In genomic region chr2:145903983-145904616, GRCm38 (mm10) we compare ENCODE assay signal across 8 mouse cellular contexts. TPM values are rescaled to one million over a fixed set of nuclear protein-coding genes. Genes with fewer than 3 reads are reported as not detected.
DNase-seq lines count a peak whose midpoint lies in the region; ATAC-seq and TF ChIP-seq lines count a peak whose summit lies in the region.

No protein-coding gene starts in this region.

- H3K9me3 ChIP-seq in heart, embryonic 10.5 days, result no peaks in the 10 kb centered on the region
- H3K9me3 ChIP-seq in CH12.LX (replicated peaks; ENCODE audit: low read length), result no peaks in the 10 kb centered on the region
- no peaks in the 10 kb centered on the region for H3K9me3 ChIP-seq in forebrain, postnatal 0 days (ENCODE audit: low read length)
- no peaks in the 10 kb centered on the region for H3K9me3 ChIP-seq in liver, postnatal 0 days (ENCODE audit: low read length)

- WGBS in heart, embryonic 10.5 days, result 32% methylated on average over 12 of the region's 12 CpGs
- WGBS in forebrain, postnatal 0 days, result 28% methylated on average over 12 of the region's 12 CpGs
- 29% methylated on average over 12 of the region's 12 CpGs for WGBS in liver, postnatal 0 days (ENCODE audit: insufficient replicate concordance)

- no peak for TF ChIP-seq RAD21 in CH12.LX (IDR thresholded peaks at IDR 0.05; ENCODE audit: low read depth, low read length)

- dilution Hi-C loops in CH12.LX (cut with MboI; ENCODE audit: extremely low pct_ligation_motif_present, extremely low pct_unique_long_range_greater_than_20kb, low sequenced_read_pairs), result no loop called here

- no peak for TF ChIP-seq POLR2A in CH12.LX (IDR thresholded peaks at IDR 0.05; ENCODE audit: low read depth, low read length)

- ATAC-seq in forebrain, postnatal 0 days, result no peak
- no peak for ATAC-seq in liver, postnatal 0 days

- H3K27me3 ChIP-seq in heart, embryonic 10.5 days (ENCODE audit: insufficient read depth, poor library complexity, severe bottlenecking), result no peaks in the 10 kb centered on the region
- no peaks in the 10 kb centered on the region for H3K27me3 ChIP-seq in CH12.LX (replicated peaks)
- no peaks in the 10 kb centered on the region for H3K27me3 ChIP-seq in forebrain, postnatal 0 days (ENCODE audit: insufficient read depth, low read length)
- no peaks in the 10 kb centered on the region for H3K27me3 ChIP-seq in liver, postnatal 0 days (ENCODE audit: insufficient read depth, low read length)

- H3K79me2 ChIP-seq in CH12.LX (replicated peaks; ENCODE audit: control insufficient read depth, extremely low read depth, insufficient read depth, poor library complexity, severe bottlenecking), result peaks cover 59% of the 10 kb centered on the region

- peak overlapping the region; percentile 84 for H3K4me2 ChIP-seq in CH12.LX (ENCODE audit: insufficient read depth, low read depth, poor library complexity, severe bottlenecking)
- H3K4me2 ChIP-seq in forebrain, postnatal 0 days (ENCODE audit: low read depth), result peak overlapping the region; percentile 56
- H3K4me2 ChIP-seq in liver, postnatal 0 days (ENCODE audit: low read depth, low read length), result peak overlapping the region; percentile 84

- in situ Hi-C loops in CH12.LX (cut with MboI; ENCODE audit: low pct_ligation_motif_present, low pct_unique_long_range_greater_than_20kb, low sequenced_read_pairs), result no loop called here

- H3K4me1 ChIP-seq in heart, embryonic 10.5 days, result peaks cover 21% of the 10 kb centered on the region; the same call in 1 of the 2 replicates
- peaks cover 9 to 56% of the 10 kb centered on the region in 2 experiments for H3K4me1 ChIP-seq in CH12.LX (ENCODE audit: control insufficient read depth in 1 of 2, insufficient read depth in 2 of 2)
- H3K4me1 ChIP-seq in forebrain, postnatal 0 days (ENCODE audit: insufficient read depth), result peaks cover 8% of the 10 kb centered on the region; the same call in 1 of the 2 replicates
- peaks cover 17% of the 10 kb centered on the region for H3K4me1 ChIP-seq in liver, postnatal 0 days (ENCODE audit: insufficient read depth)

- no peak for TF ChIP-seq CTCF in CH12.LX (conservative IDR thresholded peaks at IDR 0.05 in 1 of 2, IDR thresholded peaks at IDR 0.05 in 1 of 2; ENCODE audit: low read depth in 2 of 2, low read length in 2 of 2)
- no peak for TF ChIP-seq CTCF in forebrain, postnatal 0 days (IDR thresholded peaks at IDR 0.05; ENCODE audit: low read depth)
- TF ChIP-seq CTCF in liver, postnatal 0 days (IDR thresholded peaks at IDR 0.05; ENCODE audit: low read depth), result no peak

- H3K9ac ChIP-seq in CH12.LX (ENCODE audit: insufficient read depth, low read depth), result peak overlapping the region; percentile 84
- H3K9ac ChIP-seq in forebrain, postnatal 0 days, result peak overlapping the region; percentile 91
- H3K9ac ChIP-seq in liver, postnatal 0 days (replicated peaks), result peak overlapping the region; percentile 97

- peak overlapping the region; percentile 98 for H3K4me3 ChIP-seq in heart, embryonic 10.5 days
- peak overlapping the region; percentile 85 to 97 (median 94) for H3K4me3 ChIP-seq in CH12.LX (replicated peaks in 1 of 3; ENCODE audit: low read depth in 2 of 3, low read length in 2 of 3, poor library complexity in 1 of 3)
- peak overlapping the region; percentile 86 for H3K4me3 ChIP-seq in forebrain, postnatal 0 days (ENCODE audit: low read depth, low read length)
- H3K4me3 ChIP-seq in liver, postnatal 0 days (ENCODE audit: low read depth, low read length), result peak overlapping the region; percentile 97

- peaks cover 16% of the 10 kb centered on the region for H3K36me3 ChIP-seq in heart, embryonic 10.5 days
- peaks cover 14 to 27% of the 10 kb centered on the region in 2 experiments for H3K36me3 ChIP-seq in CH12.LX (replicated peaks in 1 of 2; ENCODE audit: control insufficient read depth in 1 of 2, insufficient read depth in 1 of 2, low read length in 1 of 2)
- peaks cover 11% of the 10 kb centered on the region; the same call in 1 of the 2 replicates for H3K36me3 ChIP-seq in forebrain, postnatal 0 days (ENCODE audit: insufficient read depth)
- peaks cover 14% of the 10 kb centered on the region for H3K36me3 ChIP-seq in liver, postnatal 0 days (replicated peaks; ENCODE audit: insufficient read depth, low read length)

- no peak for DNase-seq in heart, embryonic 10.5 days (ENCODE audit: low spot score)
- no peak for DNase-seq in heart, postnatal 14 days
- peak; percentile 33 for DNase-seq in CH12.LX (ENCODE audit: extremely low read depth)
- no peak for DNase-seq in forebrain, postnatal 0 days
- DNase-seq in liver, postnatal 0 days, result no peak
- DNase-seq in right cerebral cortex, postnatal 14 days, result no peak
- no peak for DNase-seq in right cerebral cortex, postnatal 25 days
- DNase-seq in yolk sac, embryonic 10.5 days (ENCODE audit: low spot score), result no peak

- intact Hi-C loops in heart, postnatal 14 days (cut with DNase I), result no loop called here

- H3K27ac ChIP-seq in heart, embryonic 10.5 days, result peak overlapping the region; percentile 99
- peak overlapping the region; percentile 37 for H3K27ac ChIP-seq in CH12.LX (ENCODE audit: insufficient read depth, low read depth)
- H3K27ac ChIP-seq in forebrain, postnatal 0 days (ENCODE audit: low read depth, low read length), result no peak overlapping the region
- peak overlapping the region; percentile 95 for H3K27ac ChIP-seq in liver, postnatal 0 days (ENCODE audit: low read depth)

- TF ChIP-seq EP300 in CH12.LX (IDR thresholded peaks at IDR 0.05; ENCODE audit: low read length), result no peak
- TF ChIP-seq EP300 in liver, postnatal 0 days (IDR thresholded peaks at IDR 0.05; ENCODE audit: low read depth), result no peak

TF ChIP-seq in CH12.LX, 34 proteins besides CTCF, POLR2A, EP300 and RAD21:
- no peak for TF ChIP-seq PAX5 (IDR thresholded peaks at IDR 0.05; ENCODE audit: low read length)
- peak; percentile 56; the same call in 1 of the 2 replicates for TF ChIP-seq MXI1 (IDR thresholded peaks at IDR 0.05; ENCODE audit: low read depth, low read length)
- peak; percentile 53 for TF ChIP-seq SIN3A (IDR thresholded peaks at IDR 0.05; ENCODE audit: low read length)
- no peak for TF ChIP-seq JUND (conservative IDR thresholded peaks at IDR 0.05; ENCODE audit: low read depth, low read length)
- TF ChIP-seq KAT2A (IDR thresholded peaks at IDR 0.05; ENCODE audit: insufficient replicate concordance, low read length), result no peak
- TF ChIP-seq IRF4 (IDR thresholded peaks at IDR 0.05; ENCODE audit: low read depth, low read length), result no peak; the same call in 1 of the 2 replicates
- peak; percentile 24 for TF ChIP-seq CHD1 (IDR thresholded peaks at IDR 0.05; ENCODE audit: low read depth, low read length)
- no peak for TF ChIP-seq GABPA (IDR thresholded peaks at IDR 0.05; ENCODE audit: insufficient replicate concordance, low read depth, low read length)
- no peak for TF ChIP-seq MAX (IDR thresholded peaks at IDR 0.05; ENCODE audit: low read length)
- no peak for TF ChIP-seq ETS1 (conservative IDR thresholded peaks at IDR 0.05; ENCODE audit: low read depth, low read length)
- TF ChIP-seq TBP (conservative IDR thresholded peaks at IDR 0.05; ENCODE audit: low read depth, low read length), result no peak
- TF ChIP-seq NELFE (IDR thresholded peaks at IDR 0.05; ENCODE audit: low read depth, low read length), result no peak
- TF ChIP-seq TCF12 (IDR thresholded peaks at IDR 0.05; ENCODE audit: low read depth, low read length), result no peak
- no peak for TF ChIP-seq MAFK (IDR thresholded peaks at IDR 0.05; ENCODE audit: insufficient replicate concordance, low read length)
- no peak for TF ChIP-seq RCOR1 (conservative IDR thresholded peaks at IDR 0.05; ENCODE audit: low read depth, low read length)
- no peak for TF ChIP-seq JUN (IDR thresholded peaks at IDR 0.05; ENCODE audit: insufficient read depth, low read depth, low read length)
TF ChIP-seq in CH12.LX: peak in this region for 3.

RNA-seq across cellular contexts. Expression of gene Naa20, which starts 2.2 kb away (rescaled TPM):
- 186 and 196 TPM in 2 replicates for polyA plus RNA-seq in heart, embryonic 10.5 days (2016; fragmentation: Nextera tagmentation; extraction: Ambion mirVana)
- 10 to 100 TPM; 94.1 to 99.6 TPM for total RNA-seq in heart, postnatal 14 days (2021)
- 79.8 and 102 TPM in 2 replicates for total RNA-seq in CH12.LX (2012; rRNA removed)
- total RNA-seq in CH12.LX (2014; rRNA removed), result 264 and 327 TPM in 2 replicates
- polyA plus RNA-seq in CH12.LX (2012; ENCODE audit: insufficient read length, low read depth), result 121 and 136 TPM in 2 replicates
- total RNA-seq in forebrain, postnatal 0 days (2014; rRNA removed), result 124 and 145 TPM in 2 replicates
- 152 and 176 TPM in 2 replicates for polyA plus RNA-seq in forebrain, postnatal 0 days (2015; fragmentation: Nextera tagmentation; extraction: Ambion mirVana)
- 55.0 and 60.0 TPM in 2 replicates for polyA plus RNA-seq in liver, postnatal 0 days (2015; fragmentation: Nextera tagmentation; extraction: Ambion mirVana)

RNA-seq across cellular contexts. Expression of gene Cfap61, which starts 30.5 kb away (rescaled TPM):
- polyA plus RNA-seq in heart, embryonic 10.5 days (2016; fragmentation: Nextera tagmentation; extraction: Ambion mirVana), result 0.55 and 1.0 TPM in 2 replicates
- total RNA-seq in heart, postnatal 14 days (2021), result 1 to 10 TPM in 1 of 2 experiments, under 1 TPM in 1; 0.68 to 2.7 TPM
- total RNA-seq in CH12.LX (2012; rRNA removed), result not detected in 2 replicates
- total RNA-seq in CH12.LX (2014; rRNA removed), result 0.41 TPM in 1 of 2 replicates, not detected in the other
- 0.34 and 0.70 TPM in 2 replicates for polyA plus RNA-seq in CH12.LX (2012; ENCODE audit: insufficient read length, low read depth)
- total RNA-seq in forebrain, postnatal 0 days (2014; rRNA removed), result 2.5 and 7.4 TPM in 2 replicates
- 2.3 and 3.9 TPM in 2 replicates for polyA plus RNA-seq in forebrain, postnatal 0 days (2015; fragmentation: Nextera tagmentation; extraction: Ambion mirVana)
- polyA plus RNA-seq in liver, postnatal 0 days (2015; fragmentation: Nextera tagmentation; extraction: Ambion mirVana), result 0.05 TPM in 1 of 2 replicates, not detected in the other

RNA-seq across cellular contexts. Expression of gene Crnkl1, which starts 30.7 kb away (rescaled TPM):
- polyA plus RNA-seq in heart, embryonic 10.5 days (2016; fragmentation: Nextera tagmentation; extraction: Ambion mirVana), result 21.8 and 26.9 TPM in 2 replicates
- total RNA-seq in heart, postnatal 14 days (2021), result 10 to 100 TPM; 18.2 to 20.0 TPM
- total RNA-seq in CH12.LX (2012; rRNA removed) (18.8 and 22.1 TPM in 2 replicates), CH12.LX (2014; rRNA removed) (31.6 and 33.5 TPM in 2 replicates)
- 30.4 and 30.7 TPM in 2 replicates for polyA plus RNA-seq in CH12.LX (2012; ENCODE audit: insufficient read length, low read depth)
- 24.5 and 30.5 TPM in 2 replicates for total RNA-seq in forebrain, postnatal 0 days (2014; rRNA removed)
- 13.0 and 15.5 TPM in 2 replicates for polyA plus RNA-seq in forebrain, postnatal 0 days (2015; fragmentation: Nextera tagmentation; extraction: Ambion mirVana)
- polyA plus RNA-seq in liver, postnatal 0 days (2015; fragmentation: Nextera tagmentation; extraction: Ambion mirVana), result 9.7 and 10.7 TPM in 2 replicates
